Mouse (Mus musculus) gastrocnemius, adult 2 months (tissue): ENCODE measurements around the gene Rhod. TPM values are rescaled to one million over a fixed set of nuclear protein-coding genes. Genes with fewer than 3 reads are reported as not detected.
"Not testable (repeated sequence)": the region's sequence is repeated elsewhere in the genome, so short reads cannot be mapped to it uniquely, and the experiment has no call there.

Experiments
- DNase-seq: peaks from one replicate; pipeline ENCODE4 v3.0.0; 2022
- H3K27ac ChIP-seq: fragments of 200-600 bp; 2 replicates; pipeline ENCODE4 v1.8.1; 2022; ENCODE audit warnings: mild to moderate bottlenecking
- H3K4me3 ChIP-seq: fragments of 200-600 bp; 2 replicates; pipeline ENCODE4 v1.8.1; 2022; ENCODE audit warnings: mild to moderate bottlenecking, moderate library complexity
- CTCF ChIP-seq: fragments of 200-600 bp; IDR thresholded peaks from 2 replicates; pipeline ENCODE4 v1.8.1; 2022; ENCODE audit warnings: antibody characterized with exemption, mild to moderate bottlenecking, moderate library complexity
- intact Hi-C: fragments of 180-260 bp; cut with DNase I; formaldehyde crosslinking; loops from one replicate; pipeline ENCODE4 v1.15.1; 2025
- total RNA-seq, 2 experiments: library from RNA; stranded (reverse); gene quantifications; 2 replicates each; pipeline ENCODE4 v1.2.3; 2021

Rhod gene
- total RNA-seq, 2 experiments from 2014 or later = 0.28 to 0.73 TPM

DNA sequence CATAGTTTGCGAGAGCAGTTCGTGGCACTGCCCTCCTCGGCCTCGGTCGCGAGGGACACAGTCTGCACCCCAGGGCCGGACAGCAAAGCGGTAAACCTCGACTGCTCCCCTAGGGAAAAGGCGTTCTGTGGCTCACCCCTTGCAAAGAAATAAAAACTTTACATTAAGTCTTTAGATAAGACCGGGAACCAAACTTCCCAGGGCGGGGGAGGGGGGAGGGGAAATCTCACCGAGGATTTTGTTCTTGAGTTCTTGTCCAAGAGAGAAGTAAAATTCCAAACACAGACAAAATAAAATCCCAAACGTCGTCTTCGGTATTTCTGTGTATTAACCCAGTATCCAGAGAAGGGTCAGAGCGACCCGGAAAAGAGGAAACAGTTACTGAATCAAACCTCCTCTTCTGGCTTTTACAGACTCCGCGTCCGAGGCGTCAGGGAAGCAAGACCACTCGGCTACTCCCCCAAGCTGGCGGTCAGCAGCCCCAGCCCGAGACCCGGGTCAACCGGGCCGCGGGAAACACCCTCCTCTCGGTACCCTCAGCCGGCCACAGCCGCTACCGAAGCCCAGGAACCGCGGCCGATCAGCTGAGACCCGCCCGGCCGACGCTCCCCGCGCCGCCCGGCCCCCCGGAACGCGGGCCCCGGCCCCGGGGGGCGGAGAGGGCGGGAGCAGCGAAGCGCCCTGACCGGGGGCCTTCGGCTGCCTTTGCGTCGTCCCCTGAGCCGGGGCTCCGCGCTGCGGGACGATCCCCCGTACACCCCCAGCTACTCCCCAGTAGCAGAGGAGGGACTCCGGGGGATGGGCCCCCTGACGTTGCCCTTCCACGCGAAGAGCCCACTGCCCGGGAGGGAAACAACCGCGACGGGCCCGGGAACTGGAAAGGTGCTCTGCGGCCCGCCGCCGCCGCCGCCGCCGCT, 42.9 kb downstream of the Rhod start:
- intact Hi-C loops = loop anchor here (5.0 kb wide), 1 partner anchor 64 kb away; no protein-coding TSS in a partner anchor
- peak overlapping the region; percentile 94 for H3K4me3 ChIP-seq
- TF ChIP-seq CTCF = no peak
- H3K27ac ChIP-seq = peak overlapping the region; percentile 100
- DNase-seq = peak; percentile 64

DNA sequence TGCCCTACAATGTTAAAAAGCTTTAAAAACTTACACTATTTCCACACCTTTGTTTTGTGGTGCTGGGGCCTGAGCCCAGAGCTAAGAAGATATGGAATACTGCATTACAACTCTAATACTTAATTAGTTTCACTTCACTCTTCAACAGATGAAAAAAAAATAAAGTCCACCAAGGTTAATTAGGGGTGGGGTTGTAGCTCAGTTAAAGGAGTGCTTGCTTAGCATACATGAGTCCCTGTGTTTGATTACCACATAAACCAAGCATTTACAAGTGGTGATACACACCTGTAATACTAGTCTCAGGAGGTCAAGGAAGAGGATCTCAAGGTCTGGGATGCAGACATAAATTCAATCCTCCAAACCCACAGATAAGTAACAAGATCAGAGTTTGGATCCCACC, 52.0 kb downstream of the Rhod start:
- TF ChIP-seq CTCF = no peak
- intact Hi-C loops = loop anchor here (5.0 kb wide), 1 partner anchor 35 kb away; no protein-coding TSS in a partner anchor
- Histone ChIP-seq H3K4me3 (no peak overlapping the region), H3K27ac (no peak overlapping the region)
- no peak for DNase-seq

DNA sequence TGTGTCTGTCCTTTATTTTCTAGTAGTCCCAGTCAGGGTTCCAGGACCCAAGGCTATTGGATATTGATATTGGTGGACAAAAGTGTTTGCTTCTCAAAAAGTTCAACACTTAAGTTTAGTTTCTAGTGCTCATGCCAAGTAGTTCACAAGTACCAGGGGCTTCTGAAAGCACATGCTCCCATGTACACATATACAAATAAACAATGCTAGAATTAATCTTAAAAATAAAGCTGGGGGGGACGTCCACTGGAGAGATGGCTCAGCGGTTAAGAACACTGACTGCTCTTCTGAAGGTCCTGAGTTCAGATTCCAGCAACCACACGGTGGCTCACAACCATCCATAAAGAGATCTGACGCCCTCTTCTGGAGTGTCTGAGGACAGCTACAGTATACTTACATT, 54.2 kb downstream of the Rhod start:
- no peak overlapping the region for H3K4me3 ChIP-seq
- DNase-seq = no peak
- TF ChIP-seq CTCF = no peak
- intact Hi-C loops = loop anchor here (5.0 kb wide), 1 partner anchor 33 kb away; no protein-coding TSS in a partner anchor
- no peak overlapping the region for H3K27ac ChIP-seq

DNA sequence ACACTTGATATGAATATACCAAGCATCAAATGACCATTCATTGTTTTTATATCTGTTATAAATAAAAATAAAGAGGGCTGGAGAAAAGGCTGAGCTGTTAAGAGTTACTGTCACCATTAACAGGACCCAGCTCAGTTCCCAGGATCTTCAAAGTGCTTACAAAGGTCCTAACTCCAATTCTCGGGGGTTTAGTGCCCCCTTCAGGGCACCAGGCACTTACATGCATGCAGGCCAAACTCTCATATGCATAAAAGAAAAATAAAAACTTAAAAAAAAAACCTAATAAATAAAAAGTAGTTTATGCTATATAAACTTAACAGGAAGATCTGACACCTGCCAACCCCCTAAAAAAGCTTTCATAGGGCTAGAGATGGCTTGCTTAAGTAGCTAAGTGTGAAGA, 54.9 kb downstream of the Rhod start:
- Histone ChIP-seq H3K27ac (no peak overlapping the region), H3K4me3 (no peak overlapping the region)
- TF ChIP-seq CTCF = peak; percentile 25
- no peak for DNase-seq
- intact Hi-C loops = loop anchor here (5.0 kb wide), 1 partner anchor 47 kb away; no protein-coding TSS in a partner anchor

DNA sequence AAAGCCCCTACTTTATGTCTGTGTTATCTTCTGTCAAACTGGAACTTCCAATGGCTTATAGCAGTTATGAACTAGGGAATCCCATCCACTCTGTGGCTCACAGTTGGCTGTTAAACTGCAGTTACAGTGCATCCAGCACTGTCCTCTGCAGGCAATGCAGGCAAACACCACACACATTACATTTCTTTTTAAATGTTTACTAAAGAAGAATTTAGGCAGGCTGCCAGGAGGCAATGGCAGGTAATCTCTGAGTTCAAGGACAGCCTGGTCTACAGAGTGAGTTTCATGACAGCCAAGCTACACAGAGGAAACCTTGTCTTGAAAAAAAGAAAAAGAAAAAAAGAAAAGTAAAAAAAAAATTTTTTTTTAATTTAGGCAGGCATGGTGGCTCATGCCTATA, 55.9 kb downstream of the Rhod start:
- no peak for DNase-seq
- intact Hi-C loops = loop anchor here (5.0 kb wide), 1 partner anchor 46 kb away; no protein-coding TSS in a partner anchor
- no peak for TF ChIP-seq CTCF
- H3K4me3 ChIP-seq = no peak overlapping the region
- no peak overlapping the region for H3K27ac ChIP-seq

DNA sequence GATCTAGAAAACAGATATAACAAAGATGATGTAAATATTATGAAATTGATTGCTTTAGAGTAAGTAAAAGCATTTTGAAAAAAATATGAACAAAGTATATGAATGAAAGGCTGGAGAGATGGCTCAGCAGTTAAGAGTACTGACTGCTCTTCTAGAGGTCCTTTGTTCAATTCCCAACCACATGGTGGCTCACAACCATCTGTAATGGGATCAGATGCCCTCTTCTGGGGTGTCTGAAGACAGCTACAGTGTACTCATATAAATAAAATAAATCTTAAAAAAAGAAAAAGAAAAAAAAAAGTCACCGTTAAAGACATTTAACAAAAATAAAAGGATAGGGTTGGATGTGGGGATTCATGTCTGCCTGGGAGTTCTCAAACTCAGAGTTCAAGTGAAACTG, 56.9 kb downstream of the Rhod start:
- not testable (repeated sequence) for DNase-seq, H3K4me3 ChIP-seq, H3K27ac ChIP-seq
- intact Hi-C loops = loop anchor here (5.0 kb wide), 1 partner anchor 45 kb away; no protein-coding TSS in a partner anchor
- peak; percentile 13; the same call in 1 of the 2 replicates for TF ChIP-seq CTCF

Other genes starting within 250 kb of the Rhod start
- gene Tbc1d10c, start 248.1 kb downstream of the Rhod start, total RNA-seq = 1 to 10 TPM; 6.7 to 6.8 TPM
- gene Ppp1ca, start 247.4 kb downstream of the Rhod start, total RNA-seq = 100 to 1,000 TPM; 201 to 214 TPM
- 1 to 10 TPM; 2.8 to 3.4 TPM for gene Rad9a, start 237.8 kb downstream of the Rhod start, total RNA-seq
- under 1 TPM; 0.38 to 0.89 TPM for gene Clcf1, start 225.2 kb downstream of the Rhod start, total RNA-seq
- not detected for gene AC109138.7, start 225.1 kb downstream of the Rhod start, total RNA-seq
- gene Pold4, start 207.5 kb downstream of the Rhod start, total RNA-seq = 10 to 100 TPM; 13.6 to 16.4 TPM
- gene Ssh3, start 170.3 kb downstream of the Rhod start, total RNA-seq = 1 to 10 TPM; 3.3 to 3.9 TPM
- under 1 TPM; 0.45 to 0.64 TPM for gene Ankrd13d, start 156.3 kb downstream of the Rhod start, total RNA-seq
- gene Grk2, start 133.2 kb downstream of the Rhod start, total RNA-seq = 10 to 100 TPM; 56.6 to 61.2 TPM
- gene Kdm2a, start 41.1 kb downstream of the Rhod start, total RNA-seq = 10 to 100 TPM; 39.1 to 39.7 TPM
- 1 to 10 TPM; 6.8 to 7.6 TPM for gene Syt12, start 38.0 kb upstream of the Rhod start, total RNA-seq
- not detected for gene 2010003K11Rik, start 59.2 kb upstream of the Rhod start, total RNA-seq
- 100 to 1,000 TPM in 1 of 2 experiments, 10 to 100 TPM in 1; 94.6 to 119 TPM for gene Pcx, start 71.0 kb upstream of the Rhod start, total RNA-seq
- 1 to 10 TPM; 1.5 to 1.6 TPM for gene Lrfn4, start 176.2 kb upstream of the Rhod start, total RNA-seq
- 1 to 10 TPM; 5.1 to 5.9 TPM for gene Rce1, start 186.2 kb upstream of the Rhod start, total RNA-seq